Mouse (Mus musculus): ENCODE data around the gene Ppp5c.

DNA sequence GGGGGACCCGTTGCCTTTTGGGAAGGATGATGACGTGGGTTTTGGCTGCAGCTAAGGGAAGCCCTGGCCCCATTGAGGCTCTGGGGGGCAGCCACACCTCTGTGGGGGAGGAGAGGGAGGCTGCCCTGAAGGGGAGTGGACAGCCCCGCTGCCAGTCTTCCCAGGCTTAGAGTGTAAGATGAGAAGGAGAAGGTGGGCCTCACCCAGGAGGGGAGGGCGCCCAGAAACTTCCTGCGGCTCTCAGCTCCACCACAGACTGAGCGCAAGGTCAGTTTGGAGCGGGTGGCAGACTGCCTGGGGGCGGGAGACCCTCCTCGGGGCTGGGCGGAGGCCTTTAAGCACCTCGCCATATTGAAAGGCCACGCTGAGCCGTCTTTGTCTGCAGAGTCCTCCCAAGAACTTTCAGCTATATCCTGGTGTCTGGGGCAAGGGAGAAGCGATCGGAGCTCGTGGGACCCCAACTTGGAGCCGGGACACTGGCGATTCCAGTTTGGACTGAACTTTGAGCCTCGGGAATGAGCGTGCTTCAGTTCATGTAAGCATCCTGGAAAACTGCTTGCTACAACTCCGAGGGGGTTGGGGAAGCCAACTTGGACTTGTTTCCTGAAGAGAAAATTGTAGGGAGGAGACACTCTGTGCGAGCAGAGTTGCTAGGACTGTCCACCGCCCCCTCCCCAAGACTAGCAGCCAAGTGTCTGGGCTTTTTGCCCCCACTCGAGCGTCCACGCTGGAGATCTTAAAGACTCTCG, 33.9 kb downstream of the Ppp5c start:
- no peak for TF ChIP-seq CTCF (conservative IDR thresholded peaks at IDR 0.05; ENCODE audit: insufficient read depth, insufficient read length, low read depth, low read length)
- no peak for TF ChIP-seq POLR2A (IDR thresholded peaks at IDR 0.05; ENCODE audit: low read depth, low read length)
